Mouse (Mus musculus) cortical plate, adult 2 months (tissue): ENCODE results near the gene Myo1a.

Experiments used
- CTCF ChIP-seq: fragments of 200-500 bp; IDR thresholded peaks from 2 replicates; pipeline ENCODE4 v1.5.1; 2011; ENCODE audit warnings: mild to moderate bottlenecking, control low read depth, low read length; ENCODE audit not compliant: insufficient read depth; ENCODE audit errors: extremely low read depth
- POLR2A ChIP-seq: fragments of 200-500 bp; IDR thresholded peaks from 2 replicates; pipeline ENCODE4 v1.6.1; 2011; ENCODE audit warnings: mild to moderate bottlenecking, low read length, control low read depth; ENCODE audit not compliant: insufficient read depth; ENCODE audit errors: extremely low read depth

DNA sequence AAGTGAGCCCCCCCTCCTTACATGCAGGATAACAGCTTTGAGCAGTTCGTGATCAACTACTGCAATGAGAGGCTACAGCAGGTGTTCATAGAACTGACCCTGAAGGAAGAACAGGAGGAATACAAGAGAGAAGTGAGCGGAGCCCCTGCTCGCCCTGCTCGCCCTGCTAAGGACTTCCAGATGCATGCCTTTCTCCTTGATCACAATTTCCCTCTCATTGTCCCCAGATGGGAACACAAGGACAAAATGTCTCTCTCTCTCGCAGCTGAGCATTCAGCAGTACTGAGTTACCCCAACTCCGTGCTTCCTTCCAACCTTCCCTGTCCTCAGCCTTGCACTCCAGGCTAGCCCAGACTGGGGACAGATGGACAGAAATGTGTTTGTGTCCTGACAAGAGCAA is 7.8 kb downstream of the Myo1a start:
- TF ChIP-seq CTCF (no peak), POLR2A (no peak)
